Mouse (Mus musculus) CH12F3 (cell line): ENCODE results near the gene Rac2.

Experiments used
- in situ Hi-C: fragments of 300-500 bp; cut with MboI; formaldehyde crosslinking; loops from 2 replicates; pipeline ENCODE4 v1.14.3; 2020; ENCODE audit warnings: low sequenced_read_pairs

Rac2 gene

GRCm38 (mm10) chr15:78572658-78573397 is at the start of gene Rac2:
TSS of gene Rac2 (minus strand) at chr15:78572783.
- in situ Hi-C loops: no loop called here

GRCm38 (mm10) chr15:78616973-78617372 is 44.4 kb upstream of the Rac2 start:
- in situ Hi-C loops: no loop called here

GRCm38 (mm10) chr15:78614536-78614935 is 42.0 kb upstream of the Rac2 start:
- in situ Hi-C loops: no loop called here

- in situ Hi-C loops: no loop called here
Measured at GRCm38 (mm10) chr15:78610705-78611462, 38.3 kb upstream of the Rac2 start.

- in situ Hi-C loops: no loop called here
Measured at GRCm38 (mm10) chr15:78607463-78607862, 34.9 kb upstream of the Rac2 start.

- in situ Hi-C loops: no loop called here
Measured at GRCm38 (mm10) chr15:78606059-78606458, 33.5 kb upstream of the Rac2 start.

GRCm38 (mm10) chr15:78605371-78605791 is 32.8 kb upstream of the Rac2 start:
- in situ Hi-C loops: no loop called here

- in situ Hi-C loops: no loop called here
Measured at GRCm38 (mm10) chr15:78604255-78604654, 31.7 kb upstream of the Rac2 start.

GRCm38 (mm10) chr15:78601180-78601579 is 28.6 kb upstream of the Rac2 start:
- in situ Hi-C loops: no loop called here

GRCm38 (mm10) chr15:78599529-78600193 is 27.1 kb upstream of the Rac2 start:
- in situ Hi-C loops: no loop called here

- in situ Hi-C loops: no loop called here
Measured at GRCm38 (mm10) chr15:78599124-78599523, 26.5 kb upstream of the Rac2 start.

- in situ Hi-C loops: no loop called here
Measured at GRCm38 (mm10) chr15:78597729-78598128, 25.1 kb upstream of the Rac2 start.

GRCm38 (mm10) chr15:78596914-78597313 is 24.3 kb upstream of the Rac2 start, which contains the start of gene Cyth4:
TSS of gene Cyth4 (plus strand) at chr15:78597047.
- in situ Hi-C loops: no loop called here

- in situ Hi-C loops: no loop called here
Measured at GRCm38 (mm10) chr15:78596504-78596903, 23.9 kb upstream of the Rac2 start.

GRCm38 (mm10) chr15:78595468-78595867 is 22.9 kb upstream of the Rac2 start:
- in situ Hi-C loops: no loop called here

- in situ Hi-C loops: no loop called here
Measured at GRCm38 (mm10) chr15:78594831-78595230, 22.2 kb upstream of the Rac2 start.

GRCm38 (mm10) chr15:78593896-78594425 is 21.4 kb upstream of the Rac2 start:
- in situ Hi-C loops: no loop called here

GRCm38 (mm10) chr15:78592452-78592968 is 19.9 kb upstream of the Rac2 start:
- in situ Hi-C loops: no loop called here

- in situ Hi-C loops: no loop called here
Measured at GRCm38 (mm10) chr15:78591680-78592451, 19.3 kb upstream of the Rac2 start.

GRCm38 (mm10) chr15:78590785-78591184 is 18.2 kb upstream of the Rac2 start:
- in situ Hi-C loops: no loop called here
